Mouse (Mus musculus) left cerebral cortex, adult 6 months (tissue): ENCODE results near the gene Prh1. TPM values are rescaled to one million over a fixed set of nuclear protein-coding genes. Genes with fewer than 3 reads are reported as not detected.

Experiments used
- long read RNA-seq, 2 experiments: library from polyadenylated mRNA; unstranded; transcript quantifications; one replicate each; pipeline ENCODE4 v2.0.0; 2019 to 2020
- polyA plus RNA-seq: library from polyadenylated mRNA; unstranded; fragments of <200 nt; fragmentation: Nextera tagmentation; gene quantifications from 2 replicates; pipeline ENCODE4 v1.2.3, GENCODE M21; 2021

Prh1 gene
- not detected in 2 replicates for polyA plus RNA-seq
- long read RNA-seq, experiment 1: 0 reads
- long read RNA-seq, experiment 2: 0 reads

GRCm38 (mm10) chr6:132569509-132569908 lies at the start of gene Prh1:
Gene Prh1, plus strand, starts transcription at chr6:132569809.

GRCm38 (mm10) chr6:132595613-132596012 lies 26.0 kb downstream of the Prh1 start, which contains the start of gene Prp2:
Gene Prp2, plus strand, starts transcription at chr6:132595913.

Other genes with a start within 250 kb of the Prh1 start
- not detected in 2 replicates for gene Gm8882, start 205.7 kb upstream of the Prh1 start, polyA plus RNA-seq
- gene Prp2, start 26.1 kb downstream of the Prh1 start, polyA plus RNA-seq: not detected in 2 replicates
- gene A630073D07Rik, start 81.7 kb downstream of the Prh1 start, polyA plus RNA-seq: not detected in 2 replicates
- not detected in 2 replicates for gene Tas2r120, start 87.1 kb downstream of the Prh1 start, polyA plus RNA-seq
- not detected in 2 replicates for gene Tas2r121, start 131.2 kb downstream of the Prh1 start, polyA plus RNA-seq
- not detected in 2 replicates for gene Tas2r122, start 142.1 kb downstream of the Prh1 start, polyA plus RNA-seq
- not detected in 2 replicates for gene Tas2r115, start 168.2 kb downstream of the Prh1 start, polyA plus RNA-seq
- not detected in 2 replicates for gene Tas2r124, start 184.9 kb downstream of the Prh1 start, polyA plus RNA-seq
- gene Tas2r102, start 192.3 kb downstream of the Prh1 start, polyA plus RNA-seq: not detected in 2 replicates
- not detected in 2 replicates for gene Tas2r136, start 208.4 kb downstream of the Prh1 start, polyA plus RNA-seq
- gene Tas2r117, start 233.0 kb downstream of the Prh1 start, polyA plus RNA-seq: not detected in 2 replicates